Mouse (Mus musculus) CH12.LX (cell line): ENCODE results near the gene Phf10. TPM values are rescaled to one million over a fixed set of nuclear protein-coding genes. Genes with fewer than 3 reads are reported as not detected.

Source experiments
- DNase-seq: peaks from one replicate; pipeline ENCODE4 v3.0.0-alpha.2; 2013; ENCODE audit errors: extremely low read depth
- H3K27ac ChIP-seq: 2 replicates; pipeline ENCODE4 v1.5.1; 2012; ENCODE audit warnings: low read depth, mild to moderate bottlenecking, control low read depth, moderate library complexity; ENCODE audit not compliant: insufficient read depth
- H3K27me3 ChIP-seq: replicated peaks from 2 replicates; pipeline ENCODE3; 2012; ENCODE audit warnings: inconsistent platforms
- H3K36me3 ChIP-seq, 2 experiments: replicated peaks in 1 of 2; 2 replicates each; pipeline versions ENCODE3 to v1.6.1; 2012; ENCODE audit warnings: inconsistent platforms in 1 of 2, low read length in 1 of 2, mild to moderate bottlenecking in 1 of 2, mixed read lengths in 1 of 2, moderate library complexity in 1 of 2; ENCODE audit not compliant: control insufficient read depth in 1 of 2, insufficient read depth in 1 of 2
- H3K4me1 ChIP-seq, 2 experiments: 2 replicates each; pipeline ENCODE4 v1.6.1; 2012; ENCODE audit warnings: inconsistent platforms in 1 of 2, moderate library complexity in 1 of 2; ENCODE audit not compliant: insufficient read depth in 2 of 2, control insufficient read depth in 1 of 2
- H3K4me2 ChIP-seq: 2 replicates; pipeline ENCODE4 v1.6.1; 2012; ENCODE audit warnings: low read depth, mild to moderate bottlenecking, control low read depth; ENCODE audit not compliant: poor library complexity, insufficient read depth, severe bottlenecking
- H3K4me3 ChIP-seq, 3 experiments: fragments of 150-350 bp in 1 of 3; sonication (generic) in 1 of 3; replicated peaks in 1 of 3; 2 replicates each; pipeline versions ENCODE3 to v1.5.1; 2011 to 2012; ENCODE audit warnings: low read depth in 2 of 3, low read length in 2 of 3, mild to moderate bottlenecking in 2 of 3, moderate library complexity in 2 of 3, control low read depth in 1 of 3, improper control_type of control experiment in 1 of 3, inconsistent platforms in 1 of 3, mixed read lengths in 1 of 3; ENCODE audit not compliant: poor library complexity in 1 of 3
- H3K79me2 ChIP-seq: replicated peaks from 2 replicates; pipeline ENCODE4 v1.6.1; 2012; ENCODE audit warnings: mild to moderate bottlenecking, moderate library complexity; ENCODE audit not compliant: control insufficient read depth, poor library complexity, insufficient read depth, severe bottlenecking; ENCODE audit errors: extremely low read depth
- H3K9ac ChIP-seq: 2 replicates; pipeline ENCODE4 v1.6.1; 2012; ENCODE audit warnings: low read depth, mild to moderate bottlenecking, control low read depth, moderate library complexity; ENCODE audit not compliant: insufficient read depth
- H3K9me3 ChIP-seq: replicated peaks from 2 replicates; pipeline ENCODE3; 2012; ENCODE audit warnings: low read length, inconsistent platforms, mixed read lengths
- BHLHE40 ChIP-seq: IDR thresholded peaks from 2 replicates; pipeline ENCODE4 v1.6.1; 2011; ENCODE audit warnings: mild to moderate bottlenecking, low read depth, low read length, improper control_type of control experiment
- CHD1 ChIP-seq: IDR thresholded peaks from 2 replicates; pipeline ENCODE4 v1.6.1; 2012; ENCODE audit warnings: low read depth, low read length, improper control_type of control experiment, inconsistent platforms
- CTCF ChIP-seq, 2 experiments: IDR thresholded peaks in 1 of 2; conservative IDR thresholded peaks in 1 of 2; 2 replicates each; pipeline ENCODE4 v1.5.1; 2011 to 2012; ENCODE audit warnings: low read depth in 2 of 2, low read length in 2 of 2, improper control_type of control experiment in 1 of 2, inconsistent platforms in 1 of 2, mild to moderate bottlenecking in 1 of 2, moderate library complexity in 1 of 2
- E2F4 ChIP-seq: IDR thresholded peaks from 2 replicates; pipeline ENCODE4 v1.6.1; 2011; ENCODE audit warnings: low read depth, low read length, improper control_type of control experiment; ENCODE audit not compliant: insufficient replicate concordance
- ELF1 ChIP-seq: IDR thresholded peaks from 2 replicates; pipeline ENCODE4 v1.6.1; 2014; ENCODE audit warnings: low read depth, mild to moderate bottlenecking, inconsistent platforms, low read length, improper control_type of control experiment
- EP300 ChIP-seq: IDR thresholded peaks from 2 replicates; pipeline ENCODE4 v1.6.1; 2011; ENCODE audit warnings: low read length, improper control_type of control experiment
- ETS1 ChIP-seq: conservative IDR thresholded peaks from 2 replicates; pipeline ENCODE4 v1.6.1; 2012; ENCODE audit warnings: low read depth, mild to moderate bottlenecking, inconsistent platforms, low read length, improper control_type of control experiment, moderate library complexity
- GABPA ChIP-seq: IDR thresholded peaks from 2 replicates; pipeline ENCODE4 v1.6.1; 2012; ENCODE audit warnings: low read depth, low read length, improper control_type of control experiment, inconsistent platforms; ENCODE audit not compliant: insufficient replicate concordance
- IRF4 ChIP-seq: IDR thresholded peaks from 2 replicates; pipeline ENCODE4 v1.6.1; 2014; ENCODE audit warnings: low read depth, mild to moderate bottlenecking, inconsistent platforms, low read length, improper control_type of control experiment
- JUN ChIP-seq: IDR thresholded peaks from 2 replicates; pipeline ENCODE4 v1.6.1; 2011; ENCODE audit warnings: low read depth, mild to moderate bottlenecking, low read length, improper control_type of control experiment, moderate library complexity; ENCODE audit not compliant: insufficient read depth
- JUND ChIP-seq: conservative IDR thresholded peaks from 2 replicates; pipeline ENCODE4 v1.6.1; 2011; ENCODE audit warnings: low read depth, low read length, improper control_type of control experiment
- KAT2A ChIP-seq: IDR thresholded peaks from 2 replicates; pipeline ENCODE4 v1.6.1; 2012; ENCODE audit warnings: low read length, improper control_type of control experiment, inconsistent platforms; ENCODE audit not compliant: insufficient replicate concordance
- MAFK ChIP-seq: IDR thresholded peaks from 2 replicates; pipeline ENCODE4 v1.6.1; 2011; ENCODE audit warnings: low read length, improper control_type of control experiment; ENCODE audit not compliant: insufficient replicate concordance
- MAX ChIP-seq: IDR thresholded peaks from 2 replicates; pipeline ENCODE4 v1.6.1; 2011; ENCODE audit warnings: low read length, improper control_type of control experiment
- MAZ ChIP-seq: IDR thresholded peaks from 2 replicates; pipeline ENCODE4 v1.6.1; 2012; ENCODE audit warnings: low read depth, mild to moderate bottlenecking, inconsistent platforms, low read length, improper control_type of control experiment, moderate library complexity
- MEF2A ChIP-seq: IDR thresholded peaks from 2 replicates; pipeline ENCODE4 v1.6.1; 2014; ENCODE audit warnings: low read depth, mild to moderate bottlenecking, inconsistent platforms, low read length, improper control_type of control experiment, borderline replicate concordance
- MYC ChIP-seq: IDR thresholded peaks from 2 replicates; pipeline ENCODE4 v1.6.1; 2011; ENCODE audit warnings: low read depth, mild to moderate bottlenecking, improper control_type of control experiment, low read length
- NELFE ChIP-seq: IDR thresholded peaks from 2 replicates; pipeline ENCODE4 v1.6.1; 2011; ENCODE audit warnings: low read depth, low read length, improper control_type of control experiment
- PAX5 ChIP-seq: IDR thresholded peaks from 2 replicates; pipeline ENCODE4 v1.6.1; 2012; ENCODE audit warnings: low read length, inconsistent platforms, mixed read lengths
- POLR2A ChIP-seq: IDR thresholded peaks from 2 replicates; pipeline ENCODE4 v1.6.1; 2011; ENCODE audit warnings: low read depth, mild to moderate bottlenecking, improper control_type of control experiment, low read length
- SIN3A ChIP-seq: IDR thresholded peaks from 2 replicates; pipeline ENCODE4 v1.6.1; 2012; ENCODE audit warnings: low read length, improper control_type of control experiment, inconsistent platforms
- SMC3 ChIP-seq: IDR thresholded peaks from 2 replicates; pipeline ENCODE4 v1.6.1; 2011; ENCODE audit warnings: low read depth, low read length, improper control_type of control experiment
- TBP ChIP-seq: conservative IDR thresholded peaks from 2 replicates; pipeline ENCODE4 v1.6.1; 2011; ENCODE audit warnings: low read depth, low read length, improper control_type of control experiment
- TCF12 ChIP-seq: IDR thresholded peaks from 2 replicates; pipeline ENCODE4 v1.6.1; 2014; ENCODE audit warnings: low read depth, mild to moderate bottlenecking, inconsistent platforms, low read length, improper control_type of control experiment
- USF1 ChIP-seq: IDR thresholded peaks from 2 replicates; pipeline ENCODE4 v1.6.1; 2014; ENCODE audit warnings: low read depth, mild to moderate bottlenecking, inconsistent platforms, low read length, improper control_type of control experiment
- USF2 ChIP-seq: conservative IDR thresholded peaks from 2 replicates; pipeline ENCODE4 v1.6.1; 2011; ENCODE audit warnings: low read depth, low read length, improper control_type of control experiment
- ZKSCAN1 ChIP-seq: IDR thresholded peaks from 2 replicates; pipeline ENCODE4 v1.6.1; 2012; ENCODE audit warnings: low read depth, inconsistent platforms, low read length, improper control_type of control experiment, borderline replicate concordance
- dilution Hi-C: fragments of 300-500 bp; cut with MboI; formaldehyde crosslinking; loops from 2 replicates; pipeline ENCODE4 v1.14.3; 2020; ENCODE audit warnings: low sequenced_read_pairs; ENCODE audit not compliant: extremely low pct_unique_long_range_greater_than_20kb, extremely low pct_ligation_motif_present
- in situ Hi-C: fragments of 300-500 bp; cut with MboI; formaldehyde crosslinking; loops from 3 replicates; pipeline ENCODE4 v1.14.3; 2019; ENCODE audit warnings: low sequenced_read_pairs, low pct_ligation_motif_present, low pct_unique_long_range_greater_than_20kb, mixed read lengths
- polyA plus RNA-seq: library from polyadenylated mRNA; unstranded; fragments of >175 nt; gene quantifications from 2 replicates; pipeline ENCODE4 v1.2.1, GENCODE M21; 2012; ENCODE audit warnings: low read depth; ENCODE audit not compliant: insufficient read length
- total RNA-seq, 2 experiments: library from RNA; depleted of rRNA; stranded (reverse); fragments of 300-350 nt in 1 of 2; fragments of >200 nt in 1 of 2; gene quantifications; 2 replicates each; pipeline ENCODE4 v1.2.3; 2012 to 2014

The Phf10 gene
- total and polyA plus RNA-seq, 3 experiments: 225 to 364 (median 343) TPM

DNA sequence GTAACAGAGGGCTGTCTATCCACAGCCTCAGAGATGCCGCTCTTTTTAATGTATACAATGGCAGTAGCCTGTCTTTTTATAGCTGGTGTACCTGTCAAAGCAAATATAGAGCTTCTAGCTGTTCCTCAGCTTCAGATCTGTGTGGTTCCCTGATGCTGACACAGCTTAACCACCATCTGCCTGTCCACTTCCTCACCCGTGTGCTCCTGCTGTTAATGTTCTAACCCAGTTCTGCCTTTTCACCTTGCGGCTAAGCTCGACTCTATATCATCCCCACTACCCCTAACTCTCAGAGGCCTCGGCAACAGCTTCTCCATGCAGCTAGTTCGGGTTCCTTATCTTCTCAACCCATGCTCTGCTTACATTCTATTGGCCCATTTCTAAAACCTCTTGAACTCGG lies 30.4 kb downstream of the Phf10 start:
- Histone ChIP-seq H3K4me3 (no peak overlapping the region), H3K79me2 (no peaks in the 10 kb centered on the region), H3K36me3 (no peaks in the 10 kb centered on the region), H3K9ac (no peak overlapping the region), H3K27ac (no peak overlapping the region), H3K27me3 (no peaks in the 10 kb centered on the region), H3K4me1 (peaks cover 23 to 39% of the 10 kb centered on the region in 2 experiments), H3K4me2 (no peak overlapping the region), H3K9me3 (peaks cover 15% of the 10 kb centered on the region)
- in situ Hi-C loops: no loop called here
- dilution Hi-C loops: no loop called here
- TF ChIP-seq MAZ: no peak
- TF ChIP-seq NELFE: no peak
- TF ChIP-seq KAT2A: no peak
- no peak for TF ChIP-seq ZKSCAN1
- TF ChIP-seq CTCF (conservative IDR thresholded peaks at IDR 0.05 in 1 of 2, IDR thresholded peaks at IDR 0.05 in 1 of 2; ENCODE audit: low read depth in 2 of 2, low read length in 2 of 2): no peak
- TF ChIP-seq ELF1: no peak
- TF ChIP-seq SIN3A: no peak
- no peak for TF ChIP-seq SMC3
- TF ChIP-seq USF1: no peak
- no peak for TF ChIP-seq GABPA
- no peak for TF ChIP-seq CHD1
- no peak for TF ChIP-seq BHLHE40
- no peak for TF ChIP-seq TBP
- TF ChIP-seq MAFK: no peak
- TF ChIP-seq E2F4: no peak
- TF ChIP-seq MYC: no peak
- no peak for TF ChIP-seq EP300
- no peak for DNase-seq

DNA sequence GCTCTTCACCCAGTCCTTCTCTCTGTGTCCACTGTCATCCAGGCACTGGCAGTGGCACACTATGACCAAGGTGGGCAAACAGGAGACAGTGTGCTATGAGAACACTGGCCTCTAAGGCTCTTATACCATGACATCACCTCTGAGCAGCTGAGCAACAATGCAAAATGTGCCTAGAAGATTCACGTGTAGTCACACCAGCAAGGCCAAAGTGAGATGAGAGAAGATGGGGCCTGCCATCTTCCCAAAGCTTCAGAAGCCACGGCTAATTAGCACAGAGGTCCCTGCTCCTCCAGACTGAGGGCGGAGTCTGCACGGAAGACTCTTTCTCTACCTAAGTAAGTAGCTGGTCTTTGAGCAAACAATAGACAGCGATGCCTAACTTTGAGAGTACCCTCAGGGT lies 32.4 kb downstream of the Phf10 start:
- peak overlapping the region; percentile 92 for H3K4me2 ChIP-seq
- dilution Hi-C loops: no loop called here
- TF ChIP-seq MYC: 0 out of 2 replicates have a peak, but pooled peaks have one; percentile 42
- TF ChIP-seq JUN: peak; percentile 28; the same call in 1 of the 2 replicates
- TF ChIP-seq PAX5: no peak
- peak; percentile 63; the same call in 1 of the 2 replicates for TF ChIP-seq MAX
- peak; percentile 26; the same call in 1 of the 2 replicates for TF ChIP-seq TCF12
- TF ChIP-seq NELFE: no peak
- peak; percentile 57; the same call in 1 of the 2 replicates for TF ChIP-seq SIN3A
- TF ChIP-seq MEF2A: no peak
- 0 out of 2 replicates have a peak, but pooled peaks have one; percentile 23 for TF ChIP-seq EP300
- TF ChIP-seq JUND: 0 out of 2 replicates have a peak, but pooled peaks have one; percentile 9
- TF ChIP-seq CHD1: no peak
- TF ChIP-seq IRF4: 0 out of 2 replicates have a peak, but pooled peaks have one; percentile 10
- no peak for TF ChIP-seq USF2
- no peak for TF ChIP-seq POLR2A
- peak; percentile 84 for TF ChIP-seq BHLHE40
- peak; percentile 70 for TF ChIP-seq ETS1

More for the DNA sequence above, 32.4 kb downstream of the Phf10 start:
- Histone ChIP-seq H3K9me3 (peaks cover 15% of the 10 kb centered on the region), H3K4me1 (peaks cover 23 to 53% of the 10 kb centered on the region in 2 experiments), H3K9ac (peak overlapping the region; percentile 46), H3K27me3 (no peaks in the 10 kb centered on the region), H3K79me2 (no peaks in the 10 kb centered on the region), H3K4me3 (peak overlapping the region in 2 of 3 experiments; percentile 36 to 38), H3K36me3 (no peaks in the 10 kb centered on the region), H3K27ac (peak overlapping the region; percentile 96)
- peak; percentile 45 for DNase-seq
- in situ Hi-C loops: no loop called here
